Mouse (Mus musculus) neural tube, embryonic 13.5 days (tissue): ENCODE results near the gene Sgsm1. TPM values are rescaled to one million over a fixed set of nuclear protein-coding genes. Genes with fewer than 3 reads are reported as not detected.

Source experiments
- ATAC-seq: fragments of 200-750 bp; cut with Nextera tagmentation; 2 replicates; pipeline ENCODE4 v1.8.0; 2017; ENCODE audit warnings: low read depth, mild to moderate bottlenecking, moderate TSS enrichment, moderate library complexity
- H3K27ac ChIP-seq: fragments of 300-500 bp; sonication (generic); replicated peaks from 2 replicates; pipeline ENCODE4 v1.5.1; 2015; ENCODE audit warnings: moderate library complexity, mild to moderate bottlenecking, inconsistent platforms
- H3K27me3 ChIP-seq: fragments of 300-500 bp; sonication (generic); 2 replicates; pipeline ENCODE4 v1.6.1; 2015; ENCODE audit warnings: mild to moderate bottlenecking, inconsistent platforms
- H3K36me3 ChIP-seq: fragments of 300-500 bp; sonication (generic); 2 replicates; pipeline ENCODE4 v1.6.1; 2015; ENCODE audit warnings: mild to moderate bottlenecking, inconsistent platforms
- H3K4me1 ChIP-seq: fragments of 300-500 bp; sonication (generic); replicated peaks from 2 replicates; pipeline ENCODE4 v1.6.1; 2015; ENCODE audit warnings: inconsistent platforms
- H3K4me2 ChIP-seq: fragments of 300-500 bp; sonication (generic); 2 replicates; pipeline ENCODE4 v1.6.1; 2015; ENCODE audit warnings: inconsistent platforms, mild to moderate bottlenecking, moderate library complexity
- H3K4me3 ChIP-seq: fragments of 300-500 bp; sonication (generic); 2 replicates; pipeline ENCODE4 v1.5.1; 2015; ENCODE audit warnings: mild to moderate bottlenecking, inconsistent platforms
- H3K9ac ChIP-seq: fragments of 300-500 bp; sonication (generic); 2 replicates; pipeline ENCODE4 v1.6.1; 2015; ENCODE audit warnings: moderate library complexity, mild to moderate bottlenecking, inconsistent platforms
- H3K9me3 ChIP-seq: fragments of 300-500 bp; sonication (generic); 2 replicates; pipeline ENCODE4 v1.6.1; 2016; ENCODE audit warnings: inconsistent platforms
- WGBS: fragments of 180-500 bp; shearing (Covaris S2); methylation state at CpG from one replicate; pipeline ENCODE4 v1.1.7; 2015; 5-methylcytosine and 5-hydroxymethylcytosine counted together
- polyA plus RNA-seq: library from polyadenylated mRNA; unstranded; fragments of >200 nt; fragmentation: Nextera tagmentation; extraction: Ambion mirVana; gene quantifications from 2 replicates; pipeline ENCODE4 v1.2.1, GENCODE M21; 2015

Sgsm1 gene
- polyA plus RNA-seq, 1 experiment from 2014 or later, result 16.5 TPM

- peak within 1 kb of the TSS; percentile 70 for H3K9ac ChIP-seq
- no peaks in the 10 kb centered on the region for H3K36me3 ChIP-seq
- H3K27ac ChIP-seq, result no peak within 1 kb of the TSS
- peak within 1 kb of the TSS; percentile 92 for H3K4me2 ChIP-seq
- H3K9me3 ChIP-seq, result no peaks in the 10 kb centered on the region
- H3K27me3 ChIP-seq, result peaks cover 8% of the 10 kb centered on the region; the same call in 1 of the 2 replicates
- peak; percentile 37; the same call in 1 of the 2 replicates for ATAC-seq
- peaks cover 21% of the 10 kb centered on the region for H3K4me1 ChIP-seq
- H3K4me3 ChIP-seq, result peak within 1 kb of the TSS; percentile 61
- WGBS, result 11% methylated on average over 54 of the region's 62 CpGs
Observed at GRCm38 (mm10) chr5:113221147-113221865, 89.3 kb downstream of the Sgsm1 start, which contains the start of gene 2900026A02Rik. Gene 2900026A02Rik (minus strand): TSS chr5:113221236.

GRCm38 (mm10) chr5:113220383-113221146 lies 90.0 kb downstream of the Sgsm1 start:
- WGBS, result 2% methylated on average over 56 of the region's 64 CpGs
- no peak overlapping the region for H3K27ac ChIP-seq
- peak overlapping the region; percentile 61 for H3K4me3 ChIP-seq
- peak overlapping the region; percentile 92 for H3K4me2 ChIP-seq
- peak overlapping the region; percentile 70 for H3K9ac ChIP-seq
- peaks cover 14% of the 10 kb centered on the region for H3K4me1 ChIP-seq
- H3K36me3 ChIP-seq, result no peaks in the 10 kb centered on the region
- ATAC-seq, result peak; percentile 15; the same call in 1 of the 2 replicates
- H3K27me3 ChIP-seq, result peaks cover 8% of the 10 kb centered on the region; the same call in 1 of the 2 replicates
- H3K9me3 ChIP-seq, result no peaks in the 10 kb centered on the region

GRCm38 (mm10) chr5:113219876-113220275 lies 90.7 kb downstream of the Sgsm1 start:
- H3K4me2 ChIP-seq, result peak overlapping the region; percentile 92
- no peaks in the 10 kb centered on the region for H3K36me3 ChIP-seq
- H3K4me1 ChIP-seq, result peaks cover 8% of the 10 kb centered on the region; the same call in 1 of the 2 replicates
- H3K9ac ChIP-seq, result peak overlapping the region; percentile 70
- no peaks in the 10 kb centered on the region for H3K9me3 ChIP-seq
- peak overlapping the region; percentile 61; the same call in 1 of the 2 replicates for H3K4me3 ChIP-seq
- H3K27me3 ChIP-seq, result peaks cover 8% of the 10 kb centered on the region; the same call in 1 of the 2 replicates
- H3K27ac ChIP-seq, result no peak overlapping the region
- ATAC-seq, result no peak
- WGBS, result 55% methylated on average over 7 of the region's 7 CpGs

GRCm38 (mm10) chr5:113219450-113219849 lies 91.1 kb downstream of the Sgsm1 start:
- Histone ChIP-seq H3K4me1 (peaks cover 8% of the 10 kb centered on the region; the same call in 1 of the 2 replicates), H3K9ac (no peak overlapping the region), H3K27ac (no peak overlapping the region), H3K4me2 (no peak overlapping the region), H3K9me3 (no peaks in the 10 kb centered on the region), H3K36me3 (no peaks in the 10 kb centered on the region), H3K27me3 (peaks cover 8% of the 10 kb centered on the region; the same call in 1 of the 2 replicates), H3K4me3 (no peak overlapping the region)
- 82% methylated on average over 6 of the region's 6 CpGs for WGBS
- no peak for ATAC-seq

- no peaks in the 10 kb centered on the region for H3K36me3 ChIP-seq
- H3K27me3 ChIP-seq, result peaks cover 8% of the 10 kb centered on the region; the same call in 1 of the 2 replicates
- H3K4me1 ChIP-seq, result peaks cover 8% of the 10 kb centered on the region; the same call in 1 of the 2 replicates
- H3K4me3 ChIP-seq, result no peak overlapping the region
- H3K9me3 ChIP-seq, result no peaks in the 10 kb centered on the region
- ATAC-seq, result no peak
- 84% methylated on average over 17 of the region's 17 CpGs for WGBS
- no peak overlapping the region for H3K4me2 ChIP-seq
- no peak overlapping the region for H3K27ac ChIP-seq
- no peak overlapping the region for H3K9ac ChIP-seq
Observed at GRCm38 (mm10) chr5:113218617-113219235, 91.9 kb downstream of the Sgsm1 start.

- Histone ChIP-seq H3K4me1 (peaks cover 8% of the 10 kb centered on the region; the same call in 1 of the 2 replicates), H3K36me3 (no peaks in the 10 kb centered on the region), H3K27me3 (peaks cover 8% of the 10 kb centered on the region; the same call in 1 of the 2 replicates), H3K9me3 (no peaks in the 10 kb centered on the region), H3K4me2 (no peak overlapping the region), H3K27ac (no peak overlapping the region), H3K4me3 (no peak overlapping the region), H3K9ac (no peak overlapping the region)
- no peak for ATAC-seq
- 62% methylated on average over 12 of the region's 12 CpGs for WGBS
Observed at GRCm38 (mm10) chr5:113217076-113217475, 93.5 kb downstream of the Sgsm1 start.

- Histone ChIP-seq H3K4me3 (no peak overlapping the region), H3K36me3 (no peaks in the 10 kb centered on the region), H3K9ac (no peak overlapping the region), H3K4me1 (peaks cover 8% of the 10 kb centered on the region; the same call in 1 of the 2 replicates), H3K27ac (no peak overlapping the region), H3K9me3 (no peaks in the 10 kb centered on the region), H3K27me3 (peaks cover 8% of the 10 kb centered on the region; the same call in 1 of the 2 replicates), H3K4me2 (no peak overlapping the region)
- no peak for ATAC-seq
- WGBS, result 74% methylated on average over 14 of the region's 14 CpGs
Observed at GRCm38 (mm10) chr5:113216328-113216960, 94.1 kb downstream of the Sgsm1 start.

GRCm38 (mm10) chr5:113215610-113216011 lies 95.0 kb downstream of the Sgsm1 start:
- H3K36me3 ChIP-seq, result no peaks in the 10 kb centered on the region
- H3K4me2 ChIP-seq, result no peak overlapping the region
- H3K9me3 ChIP-seq, result no peaks in the 10 kb centered on the region
- peaks cover 7% of the 10 kb centered on the region; the same call in 1 of the 2 replicates for H3K4me1 ChIP-seq
- H3K27me3 ChIP-seq, result peaks cover 8% of the 10 kb centered on the region; the same call in 1 of the 2 replicates
- no peak overlapping the region for H3K27ac ChIP-seq
- no peak overlapping the region for H3K9ac ChIP-seq
- WGBS, result 90% methylated on average over 9 of the region's 9 CpGs
- ATAC-seq, result no peak
- no peak overlapping the region for H3K4me3 ChIP-seq

- Histone ChIP-seq H3K4me2 (no peak overlapping the region), H3K36me3 (no peaks in the 10 kb centered on the region), H3K4me1 (peaks cover 14% of the 10 kb centered on the region), H3K27me3 (peaks cover 3% of the 10 kb centered on the region; the same call in 1 of the 2 replicates), H3K4me3 (no peak overlapping the region), H3K9ac (no peak overlapping the region), H3K27ac (no peak overlapping the region), H3K9me3 (no peaks in the 10 kb centered on the region)
- no peak for ATAC-seq
- WGBS, result 60% methylated on average over 11 of the region's 11 CpGs
Observed at GRCm38 (mm10) chr5:113214455-113214854, 96.1 kb downstream of the Sgsm1 start.

- Histone ChIP-seq H3K4me1 (peaks cover 18% of the 10 kb centered on the region), H3K9me3 (no peaks in the 10 kb centered on the region), H3K27ac (no peak overlapping the region), H3K4me2 (no peak overlapping the region), H3K4me3 (no peak overlapping the region), H3K27me3 (no peaks in the 10 kb centered on the region), H3K9ac (no peak overlapping the region), H3K36me3 (no peaks in the 10 kb centered on the region)
- ATAC-seq, result no peak
- WGBS, result 87% methylated on average over 8 of the region's 8 CpGs
Observed at GRCm38 (mm10) chr5:113214041-113214440, 96.5 kb downstream of the Sgsm1 start.

GRCm38 (mm10) chr5:113212156-113212835 lies 98.3 kb downstream of the Sgsm1 start:
- Histone ChIP-seq H3K4me3 (no peak overlapping the region), H3K27me3 (no peaks in the 10 kb centered on the region), H3K9ac (no peak overlapping the region), H3K36me3 (no peaks in the 10 kb centered on the region), H3K27ac (no peak overlapping the region), H3K4me1 (peaks cover 35% of the 10 kb centered on the region), H3K9me3 (no peaks in the 10 kb centered on the region), H3K4me2 (no peak overlapping the region)
- WGBS, result 84% methylated on average over 10 of the region's 10 CpGs
- ATAC-seq, result no peak
